29 mouse cellular contexts compared by ENCODE assay signal in the genomic region with DNA sequence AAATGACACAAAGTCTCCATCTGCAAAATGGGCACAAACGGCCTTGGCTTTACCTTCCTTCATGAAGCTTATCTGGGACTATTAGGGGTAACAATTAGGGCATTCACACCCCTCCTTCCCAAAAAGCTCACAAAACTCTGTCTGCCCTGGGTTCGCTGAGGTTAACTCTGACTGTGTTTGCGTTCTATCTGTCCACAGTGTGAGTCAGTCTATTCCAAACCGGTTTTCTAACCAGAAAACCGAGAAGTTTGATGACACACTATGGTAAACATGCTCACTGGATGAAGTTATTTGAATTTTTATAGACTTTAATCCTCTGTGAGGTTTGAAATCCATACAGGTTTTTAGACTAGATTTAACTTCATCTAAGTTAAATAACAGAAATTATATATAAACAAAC.
DNase-seq lines count a peak whose midpoint lies in the region; ATAC-seq and TF ChIP-seq lines count a peak whose summit lies in the region.
"Had no signal": no experiment of that assay in that cellular context is flagged by ENCODE, and none has a peak within 500 bp of the region (broad histone marks: within the 10 kb centered on the region; RNA-seq: fewer than 3 reads in every experiment).

No protein-coding gene starts in this region.

- TF ChIP-seq POLR2A in embryonic fibroblast, embryonic 13.5 days (IDR thresholded peaks at IDR 0.05; ENCODE audit: low read depth, low read length), result no peak

- no peaks in the 10 kb centered on the region for H3K36me3 ChIP-seq in lung, postnatal 0 days (ENCODE audit: insufficient read depth, low read length)
- no peaks in the 10 kb centered on the region for H3K36me3 ChIP-seq in C2C12 (ENCODE audit: control insufficient read depth, insufficient read depth)
- H3K36me3 ChIP-seq in stomach, embryonic 16.5 days (ENCODE audit: control insufficient read depth, insufficient read depth, low read length), result no peaks in the 10 kb centered on the region
- H3K36me3 ChIP-seq: embryonic facial prominence, embryonic 10.5 days; embryonic facial prominence, embryonic 13.5 days; forebrain, embryonic 10.5 days; G1E; hindbrain, embryonic 10.5 days; hindbrain, embryonic 13.5 days had no signal

- peaks cover 4% of the 10 kb centered on the region; the same call in 1 of the 2 replicates for H3K4me1 ChIP-seq in lung, postnatal 0 days (ENCODE audit: insufficient read depth, low read depth, low read length)
- peaks cover 27% of the 10 kb centered on the region for H3K4me1 ChIP-seq in embryonic fibroblast, embryonic 13.5 days (ENCODE audit: control insufficient read depth, insufficient read depth, low read length)
- H3K4me1 ChIP-seq in stomach, embryonic 16.5 days (ENCODE audit: control insufficient read depth, insufficient read depth, low read length), result peaks cover 18% of the 10 kb centered on the region; the same call in 1 of the 2 replicates
- H3K4me1 ChIP-seq: embryonic facial prominence, embryonic 10.5 days; forebrain, embryonic 10.5 days; forebrain, embryonic 13.5 days had no signal

- peak; percentile 44 for DNase-seq in lung, postnatal 0 days (ENCODE audit: low spot score)
- no peak for DNase-seq in lung, adult 18-20 months
- DNase-seq in heart, postnatal 14 days, result no peak
- DNase-seq in layer of hippocampus, postnatal 10 days (ENCODE audit: low spot score in 2 of 2), result no peak
- no peak for DNase-seq in adrenal gland, postnatal 4 days (ENCODE audit: low spot score in 2 of 2)
- DNase-seq: adrenal gland, adult 2 months; adrenal gland, postnatal 14 days; cerebellum, adult 11-12 months; cerebellum, adult 8-10 months; cerebellum, postnatal 10 days; cerebellum, postnatal 36 days; embryo, embryonic 11 days; gastrocnemius, adult 2 months; gastrocnemius, postnatal 14 days; heart, postnatal 36 days had no signal

- no peaks in the 10 kb centered on the region for H3K79me3 ChIP-seq in C2C12 (ENCODE audit: low read depth)

- intact Hi-C loops in heart, postnatal 14 days (cut with DNase I), result no loop called here

- no peak for TF ChIP-seq CTCF in lung, postnatal 0 days (IDR thresholded peaks at IDR 0.05)
- TF ChIP-seq CTCF in C2C12 (IDR thresholded peaks at IDR 0.05; ENCODE audit: control insufficient read depth, insufficient read depth, insufficient read length), result no peak
- no peak for TF ChIP-seq CTCF in embryonic fibroblast, embryonic 13.5 days (IDR thresholded peaks at IDR 0.05; ENCODE audit: borderline replicate concordance, insufficient read depth, low read length)

- 56% methylated on average over 5 of the region's 5 CpGs for WGBS in lung, postnatal 0 days
- 50% methylated on average over 5 of the region's 5 CpGs for WGBS in stomach, embryonic 16.5 days

- H3K4me3 ChIP-seq in lung, postnatal 0 days (ENCODE audit: low read depth, low read length), result no peak overlapping the region
- no peak overlapping the region for H3K4me3 ChIP-seq in C2C12 (ENCODE audit: insufficient read depth, poor library complexity, severe bottlenecking)
- H3K4me3 ChIP-seq in embryonic fibroblast, embryonic 13.5 days (ENCODE audit: insufficient read depth, low read length), result no peak overlapping the region
- H3K4me3 ChIP-seq in stomach, embryonic 16.5 days (replicated peaks; ENCODE audit: low read length), result no peak overlapping the region
- H3K4me3 ChIP-seq: embryonic facial prominence, embryonic 10.5 days; embryonic facial prominence, embryonic 13.5 days; forebrain, embryonic 10.5 days; forebrain, embryonic 13.5 days; gastrocnemius, adult 2 months; hindbrain, embryonic 10.5 days; hindbrain, embryonic 13.5 days had no signal

- H3K4me2 ChIP-seq in lung, postnatal 0 days (replicated peaks; ENCODE audit: low read depth, low read length), result no peak overlapping the region
- no peak overlapping the region for H3K4me2 ChIP-seq in stomach, embryonic 16.5 days (ENCODE audit: low read depth, low read length)
- H3K4me2 ChIP-seq: embryonic facial prominence, embryonic 13.5 days; forebrain, embryonic 13.5 days; heart, embryonic 11.5 days; hindbrain, embryonic 13.5 days had no signal

- peaks cover 5% of the 10 kb centered on the region for H3K79me2 ChIP-seq in C2C12 (ENCODE audit: control insufficient read depth, insufficient read depth)

- ATAC-seq in lung, postnatal 0 days, result no peak
- ATAC-seq in stomach, embryonic 16.5 days (ENCODE audit: insufficient read depth, low FRiP score), result peak; percentile 84; the same call in 1 of the 2 replicates
- ATAC-seq: forebrain, embryonic 13.5 days; forebrain, embryonic 16.5 days; hindbrain, embryonic 16.5 days had no signal

- no peak overlapping the region for H3K27ac ChIP-seq in lung, postnatal 0 days (ENCODE audit: low read length)
- H3K27ac ChIP-seq in embryonic fibroblast, embryonic 13.5 days (ENCODE audit: insufficient read depth, low read length), result peak overlapping the region; percentile 63
- no peak overlapping the region; the same call in 1 of the 2 replicates for H3K27ac ChIP-seq in stomach, embryonic 16.5 days (ENCODE audit: low read length)
- H3K27ac ChIP-seq: embryonic facial prominence, embryonic 10.5 days; embryonic facial prominence, embryonic 13.5 days; forebrain, embryonic 10.5 days; forebrain, embryonic 13.5 days; hindbrain, embryonic 10.5 days; hindbrain, embryonic 13.5 days had no signal

- TF ChIP-seq EP300 in lung, postnatal 0 days (IDR thresholded peaks at IDR 0.05), result no peak

- no peak overlapping the region for H3K9ac ChIP-seq in lung, postnatal 0 days (replicated peaks; ENCODE audit: low read depth)
- no peak overlapping the region for H3K9ac ChIP-seq in stomach, embryonic 16.5 days (ENCODE audit: low read length)
- H3K9ac ChIP-seq: embryonic facial prominence, embryonic 13.5 days; forebrain, embryonic 13.5 days; hindbrain, embryonic 13.5 days had no signal

- no peaks in the 10 kb centered on the region for H3K9me3 ChIP-seq in lung, postnatal 0 days (ENCODE audit: low read length)
- no peaks in the 10 kb centered on the region for H3K9me3 ChIP-seq in stomach, embryonic 16.5 days (replicated peaks; ENCODE audit: control insufficient read depth, low read length)
- H3K9me3 ChIP-seq: embryonic facial prominence, embryonic 10.5 days; embryonic facial prominence, embryonic 13.5 days; forebrain, embryonic 10.5 days; forebrain, embryonic 13.5 days; G1E; hindbrain, embryonic 10.5 days; hindbrain, embryonic 13.5 days had no signal

- no peaks in the 10 kb centered on the region for H3K27me3 ChIP-seq in lung, postnatal 0 days (replicated peaks; ENCODE audit: insufficient read depth, low read length)
- H3K27me3 ChIP-seq in C2C12 (ENCODE audit: control insufficient read depth, insufficient read depth, insufficient read length), result no peaks in the 10 kb centered on the region
- no peaks in the 10 kb centered on the region for H3K27me3 ChIP-seq in stomach, embryonic 16.5 days (ENCODE audit: control insufficient read depth, insufficient read depth, low read length)
- H3K27me3 ChIP-seq: CH12.LX; embryonic facial prominence, embryonic 13.5 days; forebrain, embryonic 13.5 days; hindbrain, embryonic 13.5 days had no signal

- no peak overlapping the region for H3ac ChIP-seq in C2C12 (ENCODE audit: control insufficient read depth, insufficient read length, low read depth)

TF ChIP-seq in C2C12, 6 proteins besides CTCF, POLR2A, EP300 and RAD21:
- no peak for TF ChIP-seq USF1 (IDR thresholded peaks at IDR 0.05; ENCODE audit: low read depth)
- peak; percentile 6 for TF ChIP-seq FOSL1 (IDR thresholded peaks at IDR 0.05; ENCODE audit: insufficient read depth, low read length, poor library complexity, severe bottlenecking)
